Mouse (Mus musculus): ENCODE measurements around the gene Atxn7l2.
A peak's percentile ranks its signal among the peaks of the same experiment; 100 is the strongest.

- TF ChIP-seq CTCF (IDR thresholded peaks at IDR 0.05; ENCODE audit: low read depth, low read length) = no peak
- 0 out of 2 replicates have a peak, but pooled peaks have one; percentile 34 for TF ChIP-seq POLR2A (IDR thresholded peaks at IDR 0.05; ENCODE audit: extremely low read depth, insufficient read depth, low read length)
Observed at GRCm38 (mm10) chr3:108256719-108257637, 46.2 kb upstream of the Atxn7l2 start, which contains the start of gene Psma5.
